Mouse (Mus musculus) olfactory bulb, adult 2 months (tissue): Measurements from ENCODE around the gene B230219D22Rik. TPM values are rescaled to one million over a fixed set of nuclear protein-coding genes. Genes with fewer than 3 reads are reported as not detected.
"Not testable (repeated sequence)": the region's sequence is repeated elsewhere in the genome, so short reads cannot be mapped to it uniquely, and the experiment has no call there.

Experiments used
- H3K27ac ChIP-seq: fragments of 200-500 bp; 2 replicates; pipeline ENCODE4 v1.5.1; 2012; ENCODE audit warnings: low read depth, low read length; ENCODE audit not compliant: insufficient read depth
- H3K4me1 ChIP-seq: fragments of 200-500 bp; 2 replicates; pipeline ENCODE4 v1.6.1; 2012; ENCODE audit warnings: low read length; ENCODE audit not compliant: control insufficient read depth, insufficient read depth
- H3K4me3 ChIP-seq: fragments of 200-500 bp; 2 replicates; pipeline ENCODE4 v1.5.1; 2012; ENCODE audit warnings: mild to moderate bottlenecking, low read depth, low read length, moderate library complexity; ENCODE audit not compliant: insufficient read depth
- CTCF ChIP-seq: fragments of 200-500 bp; IDR thresholded peaks from 2 replicates; pipeline ENCODE4 v1.5.1; 2012; ENCODE audit warnings: low read depth, mild to moderate bottlenecking, low read length, moderate library complexity; ENCODE audit not compliant: insufficient read depth
- POLR2A ChIP-seq: fragments of 200-500 bp; IDR thresholded peaks from 2 replicates; pipeline ENCODE4 v1.6.1; 2012; ENCODE audit warnings: mild to moderate bottlenecking, low read depth, low read length, moderate library complexity; ENCODE audit not compliant: insufficient read depth
- WGBS: fragments of 180-500 bp; shearing (Covaris S2); methylation state at CpG from one replicate; pipeline ENCODE4 v1.1.7; 2018; 5-methylcytosine and 5-hydroxymethylcytosine counted together
- polyA plus RNA-seq: library from polyadenylated mRNA; stranded (reverse); fragments of >200 nt; gene quantifications from 2 replicates; pipeline ENCODE4 v1.2.4, GENCODE M21; 2012; ENCODE audit warnings: low replicate concordance; ENCODE audit not compliant: missing spikeins, insufficient read depth, insufficient read length

B230219D22Rik gene
- polyA plus RNA-seq, 1 experiment = not detected

- Histone ChIP-seq H3K4me1 (no peaks in the 10 kb centered on the region), H3K27ac (no peak overlapping the region), H3K4me3 (no peak overlapping the region)
- no peak for TF ChIP-seq CTCF
- TF ChIP-seq POLR2A = no peak
- 84% methylated on average over 9 of the region's 9 CpGs for WGBS
Measured at GRCm38 (mm10) chr13:55686107-55686633, 6.8 kb upstream of the B230219D22Rik start.

DNA sequence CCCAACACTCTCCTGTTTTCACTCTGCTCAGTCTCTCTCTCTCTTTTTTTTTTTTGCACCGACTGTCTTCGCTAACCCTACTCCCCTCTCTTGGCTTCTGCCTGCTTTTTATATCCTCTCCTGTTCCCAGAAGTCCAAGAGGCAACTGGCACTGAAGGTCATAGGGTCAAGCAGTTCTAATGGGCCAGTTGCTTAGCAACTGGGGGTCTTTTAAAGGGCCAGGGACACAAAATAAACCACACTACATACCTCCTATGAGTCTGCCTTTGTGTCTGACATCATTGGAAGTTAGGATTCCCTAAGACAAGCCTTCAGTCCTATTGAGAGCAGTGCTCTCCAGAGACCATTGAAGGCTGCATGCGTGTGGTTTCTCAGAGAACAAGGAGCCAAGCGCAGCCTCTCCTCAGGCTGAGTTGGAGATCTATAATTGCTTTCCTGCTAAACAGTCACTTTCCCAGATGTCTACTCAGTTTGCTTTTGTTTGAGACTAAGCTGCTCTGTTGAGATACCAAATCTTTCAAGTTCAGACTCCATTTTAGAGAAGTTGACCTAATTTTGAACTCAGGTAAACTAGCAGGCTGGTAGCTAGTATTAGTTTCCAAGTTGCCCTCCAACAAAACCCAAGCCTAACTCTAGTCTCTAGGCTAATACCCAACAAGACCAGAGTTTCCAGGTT, 4.9 kb upstream of the B230219D22Rik start:
- WGBS = 38% methylated on average over 4 of the region's 4 CpGs
- Histone ChIP-seq H3K4me3 (no peak overlapping the region), H3K27ac (no peak overlapping the region), H3K4me1 (no peaks in the 10 kb centered on the region)
- TF ChIP-seq POLR2A (no peak), CTCF (no peak)

GRCm38 (mm10) chr13:55693243-55693721, 358 bp downstream of the B230219D22Rik start:
- peak overlapping the region; percentile 38; the same call in 1 of the 2 replicates for H3K27ac ChIP-seq
- under 1% methylated on average over 68 of the region's 70 CpGs for WGBS
- no peak; the same call in 1 of the 2 replicates for TF ChIP-seq POLR2A
- TF ChIP-seq CTCF = no peak
- peaks cover 6% of the 10 kb centered on the region; the same call in 1 of the 2 replicates for H3K4me1 ChIP-seq
- H3K4me3 ChIP-seq = peak overlapping the region; percentile 99

DNA sequence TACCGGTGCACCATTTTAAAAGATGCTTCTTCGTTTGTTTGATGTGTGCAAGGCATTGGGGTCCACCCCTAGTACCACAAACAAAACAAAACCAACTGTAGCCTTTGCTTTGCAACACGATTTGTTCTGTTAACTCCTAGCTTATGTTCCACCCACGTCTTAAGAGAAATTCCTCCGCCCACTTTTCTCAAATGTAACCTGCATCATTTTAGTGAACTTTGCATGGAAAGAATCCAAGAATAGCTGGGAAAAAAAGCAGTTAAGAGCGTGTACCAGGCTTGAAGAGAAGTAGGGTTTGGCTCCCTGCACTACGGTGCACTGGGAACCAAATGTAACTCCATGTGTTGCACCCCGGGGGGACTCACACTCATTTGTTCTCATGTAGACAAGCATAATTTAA, 1.2 kb downstream of the B230219D22Rik start:
- no peak overlapping the region for H3K27ac ChIP-seq
- TF ChIP-seq CTCF (no peak), POLR2A (no peak)
- no peak overlapping the region for H3K4me3 ChIP-seq
- 4% methylated on average over 8 of the region's 8 CpGs for WGBS
- H3K4me1 ChIP-seq = peaks cover 6% of the 10 kb centered on the region; the same call in 1 of the 2 replicates

DNA sequence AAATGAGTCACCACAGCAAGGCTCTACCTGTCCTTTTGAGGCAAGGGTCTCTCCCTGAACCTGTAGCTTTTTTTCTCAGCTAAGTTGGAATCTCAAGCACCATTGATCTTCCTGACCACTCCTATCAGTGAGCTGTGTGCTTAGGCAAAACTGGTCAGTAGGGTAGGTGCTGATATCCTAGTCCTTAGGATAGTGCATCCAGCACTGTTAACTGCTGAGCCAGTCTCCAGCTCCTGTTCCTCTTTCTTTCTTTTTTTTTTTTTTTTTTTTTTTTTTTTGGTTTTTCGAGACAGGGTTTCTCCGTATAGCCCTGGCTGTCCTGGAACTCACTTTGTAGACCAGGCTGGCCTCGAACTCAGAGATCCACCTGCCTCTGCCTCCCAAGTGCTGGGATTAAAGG, 3.1 kb downstream of the B230219D22Rik start:
- WGBS = 90% methylated on average over 1 of the region's 3 CpGs
- not testable (repeated sequence) for H3K27ac ChIP-seq, H3K4me1 ChIP-seq, H3K4me3 ChIP-seq

- Histone ChIP-seq H3K4me1 (no peaks in the 10 kb centered on the region), H3K27ac (no peak overlapping the region), H3K4me3 (no peak overlapping the region)
- WGBS = 76% methylated on average over 4 of the region's 4 CpGs
- TF ChIP-seq CTCF (no peak), POLR2A (no peak)
Measured at GRCm38 (mm10) chr13:55704301-55704700, 11.4 kb downstream of the B230219D22Rik start.

- 91% methylated on average over 3 of the region's 3 CpGs for WGBS
- Histone ChIP-seq H3K27ac (no peak overlapping the region), H3K4me1 (peaks cover 14% of the 10 kb centered on the region), H3K4me3 (no peak overlapping the region)
- no peak for TF ChIP-seq POLR2A
- TF ChIP-seq CTCF = no peak
Measured at GRCm38 (mm10) chr13:55712846-55713245, 19.9 kb downstream of the B230219D22Rik start.

- WGBS = under 1% methylated on average over 63 of the region's 63 CpGs
- peak within 1 kb of the TSS; percentile 85 for H3K4me3 ChIP-seq
- peaks cover 16% of the 10 kb centered on the region for H3K4me1 ChIP-seq
- TF ChIP-seq CTCF (no peak), POLR2A (peak; percentile 82; the same call in 1 of the 2 replicates)
- peak within 1 kb of the TSS; percentile 94 for H3K27ac ChIP-seq
Measured at GRCm38 (mm10) chr13:55714501-55715166, 21.7 kb downstream of the B230219D22Rik start, which contains the start of gene Txndc15. TSS of gene Txndc15 (plus strand) at chr13:55714650.

- WGBS = 2% methylated on average over 5 of the region's 5 CpGs
- TF ChIP-seq CTCF = no peak
- no peak for TF ChIP-seq POLR2A
- peaks cover 16% of the 10 kb centered on the region for H3K4me1 ChIP-seq
- peak overlapping the region; percentile 94 for H3K27ac ChIP-seq
- peak overlapping the region; percentile 85 for H3K4me3 ChIP-seq
Measured at GRCm38 (mm10) chr13:55715167-55715512, 22.2 kb downstream of the B230219D22Rik start.
